Mouse (Mus musculus): Measurements from ENCODE around the gene Gm3115. TPM values are rescaled to one million over a fixed set of nuclear protein-coding genes. Genes with fewer than 3 reads are reported as not detected.
A peak's percentile ranks its signal among the peaks of the same experiment; 100 is the strongest.
"Not testable (repeated sequence)": the region's sequence is repeated elsewhere in the genome, so short reads cannot be mapped to it uniquely, and the experiment has no call there.

Gene Gm3115
- not detected in 2 replicates for polyA plus RNA-seq (2014; fragmentation: Nextera tagmentation; extraction: Ambion mirVana)

DNA sequence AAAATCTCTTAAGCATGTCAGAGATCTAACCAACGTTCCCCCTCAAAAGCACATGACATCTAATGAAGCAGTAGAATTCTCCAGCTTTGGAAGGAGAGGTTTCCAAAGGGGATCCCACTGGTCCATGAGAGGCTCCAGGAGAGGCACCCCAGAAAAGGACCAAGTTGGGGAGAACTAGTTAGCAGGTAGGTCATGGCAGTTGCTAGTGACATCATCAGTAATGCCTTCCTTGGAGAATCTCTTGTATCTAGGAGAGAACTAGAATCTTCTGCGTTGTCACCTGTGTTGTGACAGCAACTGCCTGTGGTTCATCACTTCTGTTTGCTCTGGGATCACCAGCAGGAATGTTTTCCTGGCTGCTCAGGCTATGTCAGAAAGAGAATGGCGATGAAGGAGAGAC, at the start of gene Gm3115:
Gm3115 (plus strand) TSS at position 301 of the 400 bp plus-strand sequence.
- not testable (repeated sequence) for DNase-seq (ENCODE audit: low spot score); H3K4me1 ChIP-seq (replicated peaks; ENCODE audit: control insufficient read depth, insufficient read depth, low read length); H3K27me3 ChIP-seq (ENCODE audit: control insufficient read depth, insufficient read depth, low read length); H3K4me2 ChIP-seq (replicated peaks; ENCODE audit: low read depth, low read length); H3K27ac ChIP-seq (ENCODE audit: low read depth, low read length); H3K36me3 ChIP-seq (ENCODE audit: control insufficient read depth, insufficient read depth, low read length); H3K9me3 ChIP-seq (ENCODE audit: control insufficient read depth, low read length); ATAC-seq (ENCODE audit: low FRiP score); H3K9ac ChIP-seq (ENCODE audit: low read depth, low read length); H3K4me3 ChIP-seq (ENCODE audit: low read depth, low read length)
- WGBS = 81% methylated on average over 2 of the region's 3 CpGs

DNA sequence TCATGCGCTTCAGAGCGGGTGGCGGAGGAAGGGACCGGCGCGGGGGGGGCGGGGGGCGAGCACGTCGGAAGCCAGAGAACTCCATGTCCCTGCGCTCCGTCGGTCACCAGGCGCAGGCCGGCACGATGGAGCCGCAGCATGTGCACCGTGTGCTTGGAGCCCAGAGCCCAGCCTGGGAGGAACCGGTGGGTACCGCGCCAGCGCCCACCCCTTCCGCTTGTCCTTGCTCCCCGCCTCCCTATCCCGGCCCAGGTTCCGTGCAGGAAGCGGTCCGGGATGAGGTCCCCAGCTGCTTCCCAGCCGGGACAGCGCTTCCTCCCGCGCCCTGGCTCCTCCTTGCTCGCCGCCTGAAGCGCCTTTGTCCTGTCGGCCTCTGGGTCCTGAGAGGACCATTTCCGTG, 26.5 kb downstream of the Gm3115 start, which contains the start of gene Gm8108:
Gm8108 (plus strand) TSS at position 101 of the 400 bp plus-strand sequence.
- H3K4me1 ChIP-seq (replicated peaks; ENCODE audit: control insufficient read depth, insufficient read depth, low read length); H3K27me3 ChIP-seq (ENCODE audit: control insufficient read depth, insufficient read depth, low read length); H3K9me3 ChIP-seq (ENCODE audit: control insufficient read depth, low read length); H3K9ac ChIP-seq (ENCODE audit: low read depth, low read length); H3K36me3 ChIP-seq (ENCODE audit: control insufficient read depth, insufficient read depth, low read length); ATAC-seq (ENCODE audit: low FRiP score); H3K27ac ChIP-seq (ENCODE audit: low read depth, low read length): not testable (repeated sequence)
- Histone ChIP-seq H3K4me2 (replicated peaks; ENCODE audit: low read depth, low read length) (peak within 1 kb of the TSS; percentile 36), H3K4me3 (ENCODE audit: low read depth, low read length) (peak within 1 kb of the TSS; percentile 27)
- peak; percentile 18 for DNase-seq (ENCODE audit: low spot score)
- 3% methylated on average over 26 of the region's 37 CpGs for WGBS

DNA sequence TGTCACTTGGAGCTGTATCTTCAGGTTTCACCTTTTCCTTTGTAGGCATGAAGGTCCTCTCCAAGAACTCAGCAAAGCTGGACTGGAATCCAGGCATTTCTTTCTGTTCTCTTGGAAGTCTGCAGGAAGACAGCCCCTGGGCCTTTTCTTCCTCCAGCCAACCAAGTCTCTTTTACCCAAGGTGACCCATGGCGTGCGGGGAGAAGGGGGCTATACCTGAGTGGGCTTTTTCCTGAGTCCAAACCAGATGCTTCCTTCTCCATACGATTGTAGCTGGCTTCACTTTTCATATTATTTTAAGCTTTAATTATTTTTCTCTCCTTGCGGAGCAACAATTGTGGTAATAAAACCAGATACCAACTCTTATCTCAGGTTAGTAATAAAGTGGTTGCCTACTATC, 57.7 kb downstream of the Gm3115 start:
- not testable (repeated sequence) for ATAC-seq (ENCODE audit: low FRiP score); H3K4me1 ChIP-seq (replicated peaks; ENCODE audit: control insufficient read depth, insufficient read depth, low read length); DNase-seq (ENCODE audit: low spot score); H3K4me3 ChIP-seq (ENCODE audit: low read depth, low read length); H3K9ac ChIP-seq (ENCODE audit: low read depth, low read length); H3K9me3 ChIP-seq (ENCODE audit: control insufficient read depth, low read length); H3K4me2 ChIP-seq (replicated peaks; ENCODE audit: low read depth, low read length); H3K36me3 ChIP-seq (ENCODE audit: control insufficient read depth, insufficient read depth, low read length); H3K27me3 ChIP-seq (ENCODE audit: control insufficient read depth, insufficient read depth, low read length); H3K27ac ChIP-seq (ENCODE audit: low read depth, low read length)
- WGBS = 91% methylated on average over 3 of the region's 4 CpGs

Other genes with a start within 250 kb of the Gm3115 start
- 0.17 TPM in 1 of 2 replicates, not detected in the other for gene Gm3033, start 237.9 kb upstream of the Gm3115 start, polyA plus RNA-seq (2014; fragmentation: Nextera tagmentation; extraction: Ambion mirVana)
- gene Gm2916, start 199.9 kb upstream of the Gm3115 start, polyA plus RNA-seq (2014; fragmentation: Nextera tagmentation; extraction: Ambion mirVana) = 0.20 TPM in 2 replicates
- not detected in 2 replicates for gene Gm3029, start 152.4 kb upstream of the Gm3115 start, polyA plus RNA-seq (2014; fragmentation: Nextera tagmentation; extraction: Ambion mirVana)
- 0.15 and 0.36 TPM in 2 replicates for gene Gm3095, start 120.6 kb upstream of the Gm3115 start, polyA plus RNA-seq (2014; fragmentation: Nextera tagmentation; extraction: Ambion mirVana)
- gene Gm3099, start 85.7 kb upstream of the Gm3115 start, polyA plus RNA-seq (2014; fragmentation: Nextera tagmentation; extraction: Ambion mirVana) = not detected in 2 replicates
- gene Gm5796, start 60.2 kb upstream of the Gm3115 start, polyA plus RNA-seq (2014; fragmentation: Nextera tagmentation; extraction: Ambion mirVana) = 0.31 and 0.66 TPM in 2 replicates
- 0.42 TPM in 1 of 2 replicates, not detected in the other for gene Gm8108, start 26.4 kb downstream of the Gm3115 start, polyA plus RNA-seq (2014; fragmentation: Nextera tagmentation; extraction: Ambion mirVana)
- not detected in 2 replicates for gene Gm3127, start 80.9 kb downstream of the Gm3115 start, polyA plus RNA-seq (2014; fragmentation: Nextera tagmentation; extraction: Ambion mirVana)
- gene Gm2974, start 98.5 kb downstream of the Gm3115 start, polyA plus RNA-seq (2014; fragmentation: Nextera tagmentation; extraction: Ambion mirVana) = 1.5 and 1.7 TPM in 2 replicates
- not detected in 2 replicates for gene Gm3138, start 165.5 kb downstream of the Gm3115 start, polyA plus RNA-seq (2014; fragmentation: Nextera tagmentation; extraction: Ambion mirVana)
- gene Gm3149, start 233.2 kb downstream of the Gm3115 start, polyA plus RNA-seq (2014; fragmentation: Nextera tagmentation; extraction: Ambion mirVana) = not detected in 2 replicates